Mouse (Mus musculus) yolk sac, embryonic 10.5 days (tissue): ENCODE data around the gene Fbln1.
"Not testable (repeated sequence)": the region's sequence is repeated elsewhere in the genome, so short reads cannot be mapped to it uniquely, and the experiment has no call there.

Experiments
- DNase-seq: peaks from one replicate; pipeline ENCODE4 v3.0.0-alpha.2; 2017; ENCODE audit warnings: low spot score

Gene Fbln1

GRCm38 (mm10) chr15:85295544-85295943 is 89.8 kb downstream of the Fbln1 start:
- peak; percentile 78 for DNase-seq

- no peak for DNase-seq
These were observed 90.2 kb downstream of the Fbln1 start for GRCm38 (mm10) chr15:85295977-85296376.

GRCm38 (mm10) chr15:85296538-85296937 is 90.8 kb downstream of the Fbln1 start:
- DNase-seq = peak; percentile 36

GRCm38 (mm10) chr15:85298167-85298781 is 92.5 kb downstream of the Fbln1 start:
- DNase-seq = peak; percentile 48

- no peak for DNase-seq
These were observed 93.2 kb downstream of the Fbln1 start for GRCm38 (mm10) chr15:85298946-85299345.

- no peak for DNase-seq
These were observed 97.5 kb downstream of the Fbln1 start for GRCm38 (mm10) chr15:85303241-85303640.

GRCm38 (mm10) chr15:85303976-85304375 is 98.2 kb downstream of the Fbln1 start:
- no peak for DNase-seq

- no peak for DNase-seq
These were observed 101.4 kb downstream of the Fbln1 start for GRCm38 (mm10) chr15:85307061-85307660.

- DNase-seq = no peak
These were observed 105.4 kb downstream of the Fbln1 start for GRCm38 (mm10) chr15:85311058-85311657.

- DNase-seq = no peak
These were observed 109.8 kb downstream of the Fbln1 start for GRCm38 (mm10) chr15:85315378-85316025.

GRCm38 (mm10) chr15:85316342-85317140 is 110.8 kb downstream of the Fbln1 start:
- no peak for DNase-seq

GRCm38 (mm10) chr15:85319924-85320668 is 114.3 kb downstream of the Fbln1 start:
- DNase-seq = no peak

GRCm38 (mm10) chr15:85323214-85323613 is 117.5 kb downstream of the Fbln1 start:
- no peak for DNase-seq

GRCm38 (mm10) chr15:85324426-85324825 is 118.7 kb downstream of the Fbln1 start:
- DNase-seq = no peak

- no peak for DNase-seq
These were observed 122.1 kb downstream of the Fbln1 start for GRCm38 (mm10) chr15:85327808-85328207.

GRCm38 (mm10) chr15:85328455-85328854 is 122.7 kb downstream of the Fbln1 start:
- DNase-seq = not testable (repeated sequence)

- no peak for DNase-seq
These were observed 123.3 kb downstream of the Fbln1 start for GRCm38 (mm10) chr15:85329096-85329495.

- DNase-seq = peak; percentile 57
These were observed 124.3 kb downstream of the Fbln1 start for GRCm38 (mm10) chr15:85330024-85330423.

- not testable (repeated sequence) for DNase-seq
These were observed 127.8 kb downstream of the Fbln1 start for GRCm38 (mm10) chr15:85333511-85333910.

GRCm38 (mm10) chr15:85334234-85334633 is 128.5 kb downstream of the Fbln1 start:
- no peak for DNase-seq

- no peak for DNase-seq
These were observed 130.0 kb downstream of the Fbln1 start, which contains the start of gene Atxn10 for GRCm38 (mm10) chr15:85335671-85336300. TSS of gene Atxn10 (plus strand) at chr15:85336245.
